Mouse (Mus musculus) hindbrain, embryonic 15.5 days (tissue): ENCODE measurements around the gene Hoxd13. TPM values are rescaled to one million over a fixed set of nuclear protein-coding genes. Genes with fewer than 3 reads are reported as not detected.

Source experiments
- ATAC-seq: fragments of 200-750 bp; cut with Nextera tagmentation; 2 replicates; pipeline ENCODE4 v1.8.0; 2017; ENCODE audit warnings: low read depth, moderate number of reproducible peaks, moderate TSS enrichment; ENCODE audit not compliant: low FRiP score
- H3K27ac ChIP-seq: fragments of 300-500 bp; sonication (generic); replicated peaks from 2 replicates; pipeline ENCODE4 v1.5.1; 2015; ENCODE audit warnings: mild to moderate bottlenecking, inconsistent platforms
- H3K27me3 ChIP-seq: fragments of 300-500 bp; sonication (generic); 2 replicates; pipeline ENCODE4 v1.6.1; 2015; ENCODE audit warnings: control low read depth, inconsistent platforms
- H3K36me3 ChIP-seq: fragments of 300-500 bp; sonication (generic); 2 replicates; pipeline ENCODE4 v1.6.1; 2015; ENCODE audit warnings: control low read depth, inconsistent platforms
- H3K4me1 ChIP-seq: fragments of 300-500 bp; sonication (generic); replicated peaks from 2 replicates; pipeline ENCODE4 v1.6.1; 2015; ENCODE audit warnings: control low read depth, inconsistent platforms
- H3K4me2 ChIP-seq: fragments of 300-500 bp; sonication (generic); 2 replicates; pipeline ENCODE4 v1.6.1; 2015; ENCODE audit warnings: moderate library complexity, mild to moderate bottlenecking, inconsistent platforms
- H3K4me3 ChIP-seq: fragments of 300-500 bp; sonication (generic); 2 replicates; pipeline ENCODE4 v1.5.1; 2015; ENCODE audit warnings: mild to moderate bottlenecking, inconsistent platforms
- H3K9ac ChIP-seq: fragments of 300-500 bp; sonication (generic); 2 replicates; pipeline ENCODE4 v1.6.1; 2015; ENCODE audit warnings: inconsistent platforms
- H3K9me3 ChIP-seq: fragments of 300-500 bp; sonication (generic); 2 replicates; pipeline ENCODE4 v1.6.1; 2016; ENCODE audit warnings: control low read depth, inconsistent platforms
- WGBS: fragments of 180-500 bp; shearing (Covaris S2); methylation state at CpG from one replicate; pipeline ENCODE4 v1.1.7; 2015; 5-methylcytosine and 5-hydroxymethylcytosine counted together
- polyA plus RNA-seq: library from polyadenylated mRNA; unstranded; fragments of >200 nt; fragmentation: Nextera tagmentation; extraction: Ambion mirVana; gene quantifications from 2 replicates; pipeline ENCODE4 v1.2.1, GENCODE M21; 2015

The Hoxd13 gene
- polyA plus RNA-seq, 1 experiment from 2014 or later: not detected

- no peak for ATAC-seq
- H3K4me2 ChIP-seq: peak overlapping the region; percentile 59
- peaks cover 55% of the 10 kb centered on the region for H3K27me3 ChIP-seq
- H3K4me1 ChIP-seq: peaks cover 11% of the 10 kb centered on the region
- H3K9ac ChIP-seq: 0 out of 2 replicates have a peak overlapping the region, but pooled peaks have one; percentile 23
- peak overlapping the region; percentile 36 for H3K4me3 ChIP-seq
- H3K9me3 ChIP-seq: no peaks in the 10 kb centered on the region
- 0 out of 2 replicates have a peak overlapping the region, but pooled peaks have one; percentile 30 for H3K27ac ChIP-seq
- WGBS: under 1% methylated on average over 59 of the region's 69 CpGs
- H3K36me3 ChIP-seq: no peaks in the 10 kb centered on the region
Measured at GRCm38 (mm10) chr2:74655821-74656631, 12.1 kb upstream of the Hoxd13 start.

- Histone ChIP-seq H3K9ac (no peak overlapping the region), H3K4me2 (no peak overlapping the region), H3K9me3 (no peaks in the 10 kb centered on the region), H3K36me3 (no peaks in the 10 kb centered on the region), H3K4me3 (peak overlapping the region; percentile 36; the same call in 1 of the 2 replicates), H3K4me1 (peaks cover 14% of the 10 kb centered on the region), H3K27me3 (peaks cover 57% of the 10 kb centered on the region), H3K27ac (no peak overlapping the region)
- no peak for ATAC-seq
- 3% methylated on average over 4 of the region's 4 CpGs for whole genome bisulfite sequencing
Measured at GRCm38 (mm10) chr2:74656632-74657021, 11.5 kb upstream of the Hoxd13 start.

DNA sequence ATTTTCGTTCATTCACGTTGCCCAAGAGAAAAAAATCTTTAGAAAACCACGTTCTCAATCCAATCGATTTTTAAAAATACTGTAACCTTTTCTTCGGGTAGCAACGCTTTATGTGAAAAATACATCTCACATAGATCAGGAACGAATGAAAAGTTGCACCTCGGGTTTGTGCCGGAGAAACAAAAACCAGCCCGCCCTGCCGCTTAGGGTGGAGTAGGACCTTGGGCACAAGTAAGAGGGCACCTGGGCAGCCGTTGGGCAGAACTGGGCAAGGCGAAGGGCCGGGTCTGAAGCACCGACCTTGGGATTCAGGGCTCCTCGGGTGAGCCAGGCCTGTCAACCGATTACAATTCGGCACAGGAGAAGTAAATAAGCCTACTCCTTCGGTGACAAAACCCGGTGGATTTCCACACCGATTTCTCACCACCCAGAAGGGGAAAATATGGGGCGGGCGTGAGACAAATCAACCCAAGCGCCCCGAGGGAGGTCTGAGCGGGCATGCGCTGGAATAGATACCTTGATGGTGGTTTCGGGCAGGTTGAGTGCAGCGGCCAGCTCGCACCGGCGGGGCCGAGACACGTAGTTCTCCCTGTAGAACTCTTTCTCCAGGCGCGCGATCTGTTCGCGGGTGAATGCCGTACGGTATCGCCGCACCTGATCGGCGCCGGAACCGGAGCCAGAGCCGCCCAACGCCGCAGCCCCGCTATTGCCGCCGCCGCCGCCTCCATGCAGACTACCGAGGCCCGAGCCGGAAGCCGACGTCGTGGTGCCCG lies 10.7 kb upstream of the Hoxd13 start:
- ATAC-seq: no peak
- peaks cover 56% of the 10 kb centered on the region for H3K27me3 ChIP-seq
- H3K27ac ChIP-seq: 0 out of 2 replicates have a peak overlapping the region, but pooled peaks have one; percentile 20
- H3K4me3 ChIP-seq: peak overlapping the region; percentile 22; the same call in 1 of the 2 replicates
- H3K4me2 ChIP-seq: peak overlapping the region; percentile 7; the same call in 1 of the 2 replicates
- H3K4me1 ChIP-seq: peaks cover 15% of the 10 kb centered on the region
- H3K9ac ChIP-seq: no peak overlapping the region
- H3K9me3 ChIP-seq: no peaks in the 10 kb centered on the region
- WGBS: 3% methylated on average over 62 of the region's 62 CpGs
- H3K36me3 ChIP-seq: no peaks in the 10 kb centered on the region

DNA sequence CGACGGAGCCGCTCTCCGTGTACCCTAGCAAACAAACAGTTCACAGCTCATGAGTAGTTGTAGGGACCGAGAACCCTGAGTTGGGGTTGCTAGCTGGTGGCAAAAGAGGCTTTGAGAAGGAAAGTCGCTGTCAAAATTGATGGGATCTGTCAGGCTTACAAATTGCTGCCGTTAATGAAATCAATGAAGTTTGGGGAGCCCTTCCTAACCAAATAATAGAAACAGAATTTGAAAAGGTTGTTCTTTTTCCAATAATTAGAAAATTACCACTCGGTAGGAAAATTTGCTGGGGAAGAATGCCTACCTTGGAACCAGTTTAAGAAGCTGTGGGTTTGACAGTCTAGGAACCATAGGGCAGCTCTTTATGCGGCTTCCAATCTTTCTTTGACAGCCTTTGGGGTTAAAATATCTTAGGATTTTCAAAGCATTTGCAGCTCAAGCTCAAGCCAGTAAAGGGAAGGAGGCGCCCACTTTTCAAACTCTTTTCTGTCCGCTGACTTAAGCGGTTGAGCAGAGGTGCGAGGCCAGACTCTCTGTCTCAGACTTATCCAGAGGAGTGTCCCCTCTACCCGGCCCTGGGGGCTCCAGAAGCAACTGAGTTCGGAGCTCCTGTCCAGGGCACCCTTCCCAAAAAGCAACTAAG lies 10.0 kb upstream of the Hoxd13 start:
- Histone ChIP-seq H3K4me3 (peak overlapping the region; percentile 22), H3K27ac (peak overlapping the region; percentile 28; the same call in 1 of the 2 replicates), H3K9ac (no peak overlapping the region), H3K36me3 (no peaks in the 10 kb centered on the region), H3K4me2 (peak overlapping the region; percentile 7; the same call in 1 of the 2 replicates), H3K4me1 (peaks cover 15% of the 10 kb centered on the region), H3K9me3 (no peaks in the 10 kb centered on the region), H3K27me3 (peaks cover 61% of the 10 kb centered on the region)
- no peak for ATAC-seq
- WGBS: under 1% methylated on average over 15 of the region's 15 CpGs

DNA sequence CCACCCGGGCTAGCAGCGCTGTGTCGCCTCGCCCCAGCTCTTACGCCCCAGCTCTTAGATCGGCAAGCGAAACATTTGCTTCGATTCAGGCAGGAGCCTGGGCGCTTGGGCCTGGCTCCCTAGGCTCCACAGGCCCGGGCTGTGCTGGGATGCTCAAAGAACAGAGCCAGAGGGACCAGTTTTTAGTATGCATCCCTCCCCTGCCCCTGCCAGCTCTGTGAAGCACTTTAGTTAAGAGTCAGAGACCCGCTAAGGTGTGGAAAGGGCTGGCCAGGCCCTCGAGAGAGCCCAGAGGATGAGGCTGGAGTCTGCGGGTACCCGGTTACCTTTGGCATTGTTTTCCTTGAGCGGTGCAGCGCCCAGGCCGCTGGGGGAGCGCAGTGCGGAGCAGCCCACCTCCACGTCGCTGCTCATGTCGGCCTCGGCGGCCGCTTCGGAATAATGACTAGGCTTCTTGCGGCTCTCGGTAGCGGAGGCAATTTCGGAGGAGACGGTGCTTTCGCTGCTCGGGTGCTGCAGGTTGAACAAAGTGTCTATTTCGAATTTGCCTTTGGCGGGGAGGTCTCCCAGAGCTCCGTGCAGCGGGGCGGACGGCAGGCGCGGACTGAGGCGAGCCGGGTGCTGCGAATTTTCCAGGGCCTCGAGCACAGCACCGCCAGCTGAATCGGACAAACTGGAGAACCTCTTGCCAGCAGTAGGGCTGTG lies 9.3 kb upstream of the Hoxd13 start:
- peak overlapping the region; percentile 20 for H3K4me3 ChIP-seq
- under 1% methylated on average over 47 of the region's 47 CpGs for WGBS

DNA sequence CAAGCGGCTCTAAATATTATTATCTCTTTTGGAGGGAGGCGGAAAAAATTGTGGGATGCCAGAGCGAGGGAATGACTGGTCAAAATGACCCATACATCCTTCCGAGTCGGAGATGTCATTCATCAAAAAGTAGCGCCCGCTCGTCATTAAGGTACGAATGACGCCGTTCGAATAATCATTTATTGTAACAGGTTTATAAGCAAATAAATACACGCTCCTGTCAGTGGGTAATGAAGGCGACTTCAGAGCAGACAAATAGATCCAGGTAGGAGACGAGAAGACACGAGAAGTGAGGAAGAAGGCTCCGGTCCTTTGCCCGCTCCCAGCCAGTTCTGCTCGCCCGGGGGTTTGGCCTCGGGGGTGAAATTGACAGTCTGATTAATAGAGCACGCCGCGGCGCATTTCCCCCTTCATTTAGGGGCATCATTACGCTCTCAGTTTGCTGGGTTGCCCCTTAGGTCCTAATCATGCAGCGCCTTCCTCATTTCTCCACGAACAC lies 8.6 kb upstream of the Hoxd13 start, which contains the start of gene Evx2:
TSS of gene Evx2 (minus strand) at position 51 of the 499 bp plus-strand sequence.
- Histone ChIP-seq H3K27ac (peak within 1 kb of the TSS; percentile 28), H3K9me3 (no peaks in the 10 kb centered on the region), H3K4me3 (peak within 1 kb of the TSS; percentile 20), H3K36me3 (no peaks in the 10 kb centered on the region), H3K9ac (no peak within 1 kb of the TSS), H3K27me3 (peaks cover 65% of the 10 kb centered on the region), H3K4me2 (peak within 1 kb of the TSS; percentile 14), H3K4me1 (peaks cover 15% of the 10 kb centered on the region)
- 2% methylated on average over 28 of the region's 28 CpGs for WGBS
- no peak for ATAC-seq

More for the DNA sequence above, 9.3 kb upstream of the Hoxd13 start:
- H3K9me3 ChIP-seq: no peaks in the 10 kb centered on the region
- no peaks in the 10 kb centered on the region for H3K36me3 ChIP-seq
- peak overlapping the region; percentile 1; the same call in 1 of the 2 replicates for H3K4me2 ChIP-seq
- peak overlapping the region; percentile 28 for H3K27ac ChIP-seq
- no peak for ATAC-seq
- no peak overlapping the region for H3K9ac ChIP-seq
- H3K27me3 ChIP-seq: peaks cover 65% of the 10 kb centered on the region
- H3K4me1 ChIP-seq: peaks cover 15% of the 10 kb centered on the region

- H3K27ac ChIP-seq: no peak overlapping the region
- no peaks in the 10 kb centered on the region for H3K36me3 ChIP-seq
- no peaks in the 10 kb centered on the region for H3K9me3 ChIP-seq
- H3K27me3 ChIP-seq: peaks cover 66% of the 10 kb centered on the region
- H3K4me3 ChIP-seq: peak overlapping the region; percentile 10
- H3K9ac ChIP-seq: no peak overlapping the region
- H3K4me1 ChIP-seq: peaks cover 11% of the 10 kb centered on the region
- H3K4me2 ChIP-seq: peak overlapping the region; percentile 4; the same call in 1 of the 2 replicates
- no peak for ATAC-seq
- WGBS: 4% methylated on average over 30 of the region's 30 CpGs
Measured at GRCm38 (mm10) chr2:74660421-74661375, 7.4 kb upstream of the Hoxd13 start.

- Histone ChIP-seq H3K36me3 (no peaks in the 10 kb centered on the region), H3K4me1 (peaks cover 7% of the 10 kb centered on the region), H3K27ac (no peak overlapping the region), H3K4me2 (peak overlapping the region; percentile 47), H3K27me3 (peaks cover 69% of the 10 kb centered on the region), H3K9ac (no peak overlapping the region), H3K4me3 (peak overlapping the region; percentile 19), H3K9me3 (no peaks in the 10 kb centered on the region)
- peak; percentile 38; the same call in 1 of the 2 replicates for ATAC-seq
- 0% methylated on average over 14 of the region's 14 CpGs for WGBS
Measured at GRCm38 (mm10) chr2:74661685-74662084, 6.4 kb upstream of the Hoxd13 start.

- H3K27me3 ChIP-seq: peaks cover 78% of the 10 kb centered on the region
- H3K36me3 ChIP-seq: no peaks in the 10 kb centered on the region
- no peak overlapping the region for H3K9ac ChIP-seq
- H3K9me3 ChIP-seq: no peaks in the 10 kb centered on the region
- H3K4me2 ChIP-seq: no peak overlapping the region
- no peak overlapping the region for H3K27ac ChIP-seq
- peaks cover 8% of the 10 kb centered on the region for H3K4me1 ChIP-seq
- ATAC-seq: no peak
- 5% methylated on average over 18 of the region's 18 CpGs for WGBS
- H3K4me3 ChIP-seq: no peak overlapping the region
Measured at GRCm38 (mm10) chr2:74663291-74663925, 4.7 kb upstream of the Hoxd13 start.

DNA sequence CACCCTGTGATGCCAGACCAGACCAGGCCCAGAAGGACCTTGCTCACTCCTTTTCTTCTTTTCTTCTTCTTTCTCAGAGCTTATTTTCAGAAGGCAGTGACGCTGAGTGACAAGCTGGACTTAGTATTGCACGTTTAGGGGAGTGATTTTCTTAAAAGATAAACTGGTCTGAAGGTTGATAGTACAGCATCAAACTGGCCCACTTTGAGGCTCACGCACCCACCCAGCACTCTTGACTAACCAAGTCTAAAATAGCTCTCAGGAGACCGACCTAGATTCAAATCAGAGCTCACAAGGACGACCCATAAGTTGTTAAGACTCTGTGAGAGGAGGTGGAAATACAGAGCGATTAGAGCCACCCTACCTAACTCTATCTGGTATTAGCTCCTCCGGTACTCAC lies 1.7 kb upstream of the Hoxd13 start:
- no peak overlapping the region for H3K27ac ChIP-seq
- H3K4me2 ChIP-seq: no peak overlapping the region
- H3K9ac ChIP-seq: no peak overlapping the region
- ATAC-seq: no peak
- H3K36me3 ChIP-seq: no peaks in the 10 kb centered on the region
- H3K9me3 ChIP-seq: no peaks in the 10 kb centered on the region
- peaks cover 11% of the 10 kb centered on the region for H3K4me1 ChIP-seq
- H3K4me3 ChIP-seq: no peak overlapping the region
- WGBS: 2% methylated on average over 7 of the region's 7 CpGs
- H3K27me3 ChIP-seq: peaks cover 91% of the 10 kb centered on the region
